Mouse (Mus musculus) lung, postnatal 4 days (tissue): ENCODE results near the gene Ccdc172.

Source experiments
- DNase-seq, 2 experiments: peaks; one replicate each; pipeline ENCODE4 v3.0.0; 2021

Gene Ccdc172

GRCm38 (mm10) chr19:58572429-58573071 lies 60.8 kb downstream of the Ccdc172 start:
- DNase-seq: no peak

GRCm38 (mm10) chr19:58573072-58573438 lies 61.3 kb downstream of the Ccdc172 start:
- no peak for DNase-seq

GRCm38 (mm10) chr19:58582018-58582417 lies 70.2 kb downstream of the Ccdc172 start:
- DNase-seq: no peak

GRCm38 (mm10) chr19:58582956-58583355 lies 71.2 kb downstream of the Ccdc172 start:
- DNase-seq: no peak

- DNase-seq: no peak
These were observed 74.3 kb downstream of the Ccdc172 start for GRCm38 (mm10) chr19:58586046-58586445.

GRCm38 (mm10) chr19:58590251-58590936 lies 78.6 kb downstream of the Ccdc172 start:
- no peak for DNase-seq

GRCm38 (mm10) chr19:58600381-58600780 lies 88.6 kb downstream of the Ccdc172 start:
- no peak for DNase-seq
